Mouse (Mus musculus): Measurements from ENCODE around the gene Gpbp1. TPM values are rescaled to one million over a fixed set of nuclear protein-coding genes. Genes with fewer than 3 reads are reported as not detected.

Gpbp1 gene
- polyA plus RNA-seq (2015; fragmentation: Nextera tagmentation; extraction: Ambion mirVana), result 52.8 and 58.8 TPM in 2 replicates

GRCm38 (mm10) chr13:111489802-111490723 is at the start of gene Gpbp1:
Gene Gpbp1, minus strand, starts transcription at chr13:111490111.

Other genes starting within 250 kb of the Gpbp1 start
- gene Actbl2, start 235.1 kb downstream of the Gpbp1 start, polyA plus RNA-seq (2015; fragmentation: Nextera tagmentation; extraction: Ambion mirVana), result not detected in 2 replicates
- gene Gm49496, start 59.8 kb upstream of the Gpbp1 start, polyA plus RNA-seq (2015; fragmentation: Nextera tagmentation; extraction: Ambion mirVana), result not detected in 2 replicates
- gene Gm10198, start 102.7 kb upstream of the Gpbp1 start, polyA plus RNA-seq (2015; fragmentation: Nextera tagmentation; extraction: Ambion mirVana), result not detected in 2 replicates
- 10.5 and 12.1 TPM in 2 replicates for gene Mier3, start 190.9 kb upstream of the Gpbp1 start, polyA plus RNA-seq (2015; fragmentation: Nextera tagmentation; extraction: Ambion mirVana)